Mouse (Mus musculus) frontal cortex, postnatal 36 days (tissue): Measurements from ENCODE around the gene Creb3l1.

Source experiments
- DNase-seq, 2 experiments: peaks; one replicate each; pipeline ENCODE4 v3.0.0; 2022; ENCODE audit warnings: low spot score in 2 of 2

The Creb3l1 gene

GRCm38 (mm10) chr2:91945483-91945882 is 78.8 kb downstream of the Creb3l1 start, which contains the start of gene Gm9821:
Gene Gm9821, plus strand, starts transcription at chr2:91945703.
- no peak for DNase-seq

GRCm38 (mm10) chr2:91944170-91944950 is 79.9 kb downstream of the Creb3l1 start:
- DNase-seq = peak; percentile 82 to 85

GRCm38 (mm10) chr2:91942356-91942755 is 81.9 kb downstream of the Creb3l1 start:
- DNase-seq = no peak

- DNase-seq = no peak
Observed at GRCm38 (mm10) chr2:91939303-91939935, 84.9 kb downstream of the Creb3l1 start.

GRCm38 (mm10) chr2:91936154-91936553 is 88.1 kb downstream of the Creb3l1 start:
- DNase-seq = peak; percentile 60 to 84

- DNase-seq = no peak
Observed at GRCm38 (mm10) chr2:91934826-91935525, 89.3 kb downstream of the Creb3l1 start.

GRCm38 (mm10) chr2:91934016-91934415 is 90.3 kb downstream of the Creb3l1 start:
- no peak for DNase-seq

GRCm38 (mm10) chr2:91933471-91933870 is 90.8 kb downstream of the Creb3l1 start:
- no peak for DNase-seq

- no peak for DNase-seq
Observed at GRCm38 (mm10) chr2:91932737-91933350, 91.5 kb downstream of the Creb3l1 start.
